Mouse (Mus musculus) CD8-positive naive resting alpha-beta T cell, adult 2 months (primary cell): ENCODE measurements around the gene Shq1.

ENCODE experiments used
- DNase-seq, 2 experiments: peaks; one replicate each; pipeline ENCODE4 v3.0.0; 2022; ENCODE audit warnings: low read depth in 2 of 2, low spot score in 2 of 2

The Shq1 gene

DNA sequence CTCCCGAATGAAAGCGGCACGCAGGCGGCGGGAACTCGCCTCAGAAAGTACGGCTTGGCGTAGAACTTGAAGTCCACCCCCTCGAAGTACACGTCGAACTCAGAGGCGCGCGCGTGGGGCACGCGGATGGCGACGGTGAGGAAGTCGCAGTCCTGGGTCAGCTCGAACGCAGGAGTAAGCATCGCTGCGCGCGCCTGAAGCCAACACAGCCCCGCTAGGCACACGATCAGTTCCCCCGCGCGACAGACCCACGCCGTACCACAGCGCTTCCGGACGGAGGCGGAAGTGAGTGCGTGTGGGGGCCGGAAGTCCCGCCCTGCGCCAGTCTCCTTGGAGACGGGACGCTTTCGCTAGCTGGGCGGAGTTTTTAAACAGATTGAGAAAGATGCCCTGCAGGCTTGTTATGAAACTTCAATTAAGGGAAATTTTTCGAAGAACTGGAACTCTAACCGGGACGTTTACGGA is at the start of gene Shq1:
Shq1 (minus strand) TSS at position 278 of the 465 bp plus-strand sequence.
- DNase-seq: peak; percentile 86 to 91

- no peak for DNase-seq
Observed at GRCm38 (mm10) chr6:100720098-100720501, 49.1 kb upstream of the Shq1 start.

- DNase-seq: no peak
Observed at GRCm38 (mm10) chr6:100716817-100717216, 45.9 kb upstream of the Shq1 start.

- no peak for DNase-seq
Observed at GRCm38 (mm10) chr6:100716152-100716551, 45.2 kb upstream of the Shq1 start.

GRCm38 (mm10) chr6:100715296-100715828 is 44.4 kb upstream of the Shq1 start:
- no peak for DNase-seq

GRCm38 (mm10) chr6:100710866-100711265 is 39.9 kb upstream of the Shq1 start:
- DNase-seq: no peak

- DNase-seq: no peak
Observed at GRCm38 (mm10) chr6:100710170-100710569, 39.2 kb upstream of the Shq1 start.

DNA sequence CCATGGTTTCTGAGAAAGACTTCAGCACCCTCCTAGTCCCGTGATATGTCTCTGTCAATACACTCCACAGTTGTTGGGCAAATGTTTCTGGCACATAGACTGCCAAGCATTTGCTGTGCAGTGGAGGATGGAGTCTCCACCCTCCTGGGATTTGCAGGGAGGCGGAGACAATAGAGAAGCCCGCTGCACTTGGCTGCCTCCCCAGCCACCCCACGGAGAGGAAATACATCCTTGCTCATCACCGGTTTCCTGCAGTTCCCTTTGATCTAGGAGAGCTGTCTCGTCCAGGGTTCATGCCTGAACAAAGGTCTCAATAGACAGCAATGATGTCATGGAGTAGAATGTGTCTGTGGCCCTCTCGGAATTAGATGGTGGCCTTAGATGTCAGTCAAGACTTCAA is 38.5 kb upstream of the Shq1 start:
- no peak for DNase-seq

DNA sequence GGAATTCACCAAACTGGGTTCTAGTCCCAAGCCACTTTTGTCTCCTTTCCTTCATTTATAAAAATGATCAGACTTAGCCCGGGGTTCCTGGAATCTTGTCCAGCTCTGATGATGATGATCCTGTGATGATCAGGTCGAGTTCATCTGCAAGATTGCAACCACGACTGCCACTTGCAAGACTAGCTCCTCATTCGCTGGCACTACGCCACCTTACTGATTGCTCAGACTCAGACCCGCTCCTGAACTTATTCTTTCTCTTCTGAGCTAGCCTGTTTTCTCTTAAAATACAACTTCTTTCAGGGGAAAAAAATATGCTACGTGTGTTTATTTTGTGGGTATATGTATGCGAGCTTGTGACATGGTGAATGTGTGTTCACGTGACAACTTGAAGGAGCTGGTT is 38.0 kb upstream of the Shq1 start:
- no peak for DNase-seq

DNA sequence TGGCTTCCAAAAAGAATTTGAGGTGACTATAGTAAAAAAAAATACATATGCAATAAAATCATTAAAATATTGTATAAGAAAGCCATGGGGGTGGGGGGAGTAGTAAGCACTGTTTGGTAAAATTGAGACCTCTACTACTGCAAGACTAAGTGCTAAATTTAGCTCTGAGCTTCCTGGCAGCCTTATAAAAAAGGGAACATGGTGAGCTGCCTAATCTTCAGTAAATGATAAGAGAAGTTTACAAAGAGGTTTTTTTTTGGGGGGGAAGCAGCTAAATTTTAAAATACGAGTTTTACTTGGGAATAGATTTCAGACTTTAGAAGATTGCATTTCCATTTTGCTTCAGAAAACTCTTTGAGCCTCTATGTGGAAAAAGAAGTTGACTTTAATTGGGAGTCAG is 37.3 kb upstream of the Shq1 start:
- DNase-seq: no peak

DNA sequence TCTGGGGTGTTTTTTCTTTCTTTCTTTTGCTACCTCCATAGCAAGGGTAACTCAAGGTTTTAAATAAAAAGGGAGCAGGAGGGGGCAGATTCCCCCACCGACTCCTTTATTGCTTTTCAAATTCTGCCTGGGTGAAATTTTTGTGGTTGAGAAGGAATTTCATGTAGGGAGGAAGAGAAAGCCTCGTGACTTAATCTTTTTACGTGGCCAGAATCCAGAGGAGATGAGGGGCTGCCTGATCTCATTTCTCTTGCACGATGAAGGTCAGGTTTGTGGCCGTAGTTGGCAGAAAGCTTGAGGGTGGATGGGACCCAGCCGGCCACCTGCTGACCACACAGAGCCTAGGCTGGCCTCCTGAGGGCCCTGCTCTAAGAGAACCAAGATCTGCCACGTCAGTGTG is 36.6 kb upstream of the Shq1 start:
- DNase-seq: no peak

- no peak for DNase-seq
Observed at GRCm38 (mm10) chr6:100706861-100707260, 35.9 kb upstream of the Shq1 start.

DNA sequence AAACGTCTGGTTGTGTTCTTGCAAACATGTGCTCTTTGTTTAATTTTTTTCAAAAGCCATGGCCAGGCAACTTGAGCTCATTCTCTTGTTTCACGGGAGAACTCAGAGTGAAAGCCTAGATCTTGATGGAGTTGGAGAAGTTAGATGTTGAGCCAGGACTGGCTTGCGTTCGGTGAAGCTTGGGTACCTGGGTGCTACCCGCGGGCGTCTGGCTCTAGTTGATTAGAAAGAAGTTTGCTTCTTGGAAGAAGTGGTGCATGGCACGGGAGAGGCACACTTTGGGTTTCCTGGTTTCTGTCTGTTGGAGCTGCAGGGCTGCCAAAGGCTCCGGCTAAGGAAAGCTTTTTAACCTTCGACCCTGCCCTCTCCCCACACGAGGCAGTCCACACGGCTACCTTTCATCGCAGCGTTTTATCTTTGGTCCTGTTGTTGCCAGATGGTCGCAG is 34.4 kb upstream of the Shq1 start:
- no peak for DNase-seq

DNA sequence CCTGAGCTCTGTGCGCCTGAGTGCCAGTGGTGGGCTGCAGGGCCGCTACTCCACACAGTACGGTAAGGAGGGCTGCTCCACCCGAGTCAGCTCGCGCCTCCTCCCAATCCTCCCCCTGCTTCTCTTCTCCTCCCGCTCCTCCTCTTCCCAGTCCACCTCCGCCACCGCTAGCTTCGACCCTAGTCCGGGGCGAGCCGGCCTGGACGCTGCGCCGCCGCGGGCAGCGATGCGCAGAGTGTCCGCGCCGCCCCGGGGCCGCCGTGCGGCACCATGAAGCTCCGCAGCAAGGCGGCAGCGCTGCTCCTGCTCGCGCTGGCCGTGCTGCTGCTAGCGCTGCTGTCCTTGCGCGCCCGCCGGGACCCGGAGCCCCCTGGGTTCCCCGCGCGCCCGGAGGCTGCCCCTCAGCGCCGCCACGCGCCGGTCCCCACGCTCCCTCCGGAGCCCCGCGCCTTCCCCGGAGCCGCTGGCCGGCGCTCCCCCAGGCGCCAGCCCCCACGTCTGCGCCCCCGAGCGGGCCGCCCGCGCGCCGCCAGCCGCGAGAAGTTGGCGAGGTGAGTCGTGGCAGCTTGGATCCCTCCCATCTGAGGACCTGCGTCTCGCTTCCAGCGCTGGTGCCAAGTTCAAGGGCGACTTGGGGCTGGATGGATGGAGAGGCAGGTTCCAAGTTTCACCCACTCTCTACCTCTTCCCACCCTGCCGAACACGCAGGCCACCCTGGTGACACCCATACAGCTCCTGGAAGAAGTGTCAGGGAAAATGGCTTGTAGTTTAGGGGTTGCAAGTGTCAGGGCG is 33.8 kb upstream of the Shq1 start, which contains the start of gene Gxylt2:
Gxylt2 (plus strand) TSS at position 161 of the 792 bp plus-strand sequence.
- no peak for DNase-seq

DNA sequence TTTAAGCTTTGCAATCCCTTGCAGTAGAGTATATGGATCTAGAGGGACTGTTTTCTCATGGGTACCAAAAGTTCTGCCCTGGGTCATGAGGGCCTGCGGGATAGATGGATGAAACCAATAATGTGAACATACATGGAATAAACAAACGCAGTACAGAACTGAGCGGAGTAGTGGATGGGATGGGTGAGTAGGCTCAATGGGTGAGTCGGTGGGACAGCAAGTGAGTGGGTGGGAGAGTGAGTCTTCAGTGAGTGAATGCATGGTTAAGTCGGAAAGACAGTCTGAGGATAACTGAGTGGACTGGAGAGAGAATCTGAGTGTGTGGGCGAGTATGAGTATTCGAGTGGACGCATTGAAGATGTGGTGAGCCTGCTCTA is 33.2 kb upstream of the Shq1 start:
- no peak for DNase-seq

DNA sequence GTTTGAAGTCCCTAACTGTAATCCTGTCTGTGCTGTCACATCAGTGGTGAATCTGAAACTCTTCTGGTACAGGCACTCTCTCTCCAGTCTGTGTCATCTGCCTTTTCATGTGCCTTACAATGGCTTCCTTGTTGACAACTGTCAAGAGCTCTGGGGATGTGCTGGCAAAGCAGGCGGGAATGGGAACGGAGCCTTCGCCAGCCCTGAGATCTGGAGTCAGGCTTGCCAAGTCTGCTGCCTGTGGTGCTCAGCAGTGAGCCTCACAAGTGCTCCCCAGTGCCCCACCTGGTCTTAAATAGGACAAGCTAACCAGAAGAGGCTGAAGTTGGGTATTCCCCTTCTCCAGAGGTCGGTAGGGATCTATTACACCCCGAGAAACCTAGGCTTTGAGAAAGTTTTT is 29.8 kb upstream of the Shq1 start:
- DNase-seq: no peak

GRCm38 (mm10) chr6:100699986-100700385 is 29.0 kb upstream of the Shq1 start:
- DNase-seq: no peak

GRCm38 (mm10) chr6:100686341-100686740 is 15.4 kb upstream of the Shq1 start:
- no peak for DNase-seq

DNA sequence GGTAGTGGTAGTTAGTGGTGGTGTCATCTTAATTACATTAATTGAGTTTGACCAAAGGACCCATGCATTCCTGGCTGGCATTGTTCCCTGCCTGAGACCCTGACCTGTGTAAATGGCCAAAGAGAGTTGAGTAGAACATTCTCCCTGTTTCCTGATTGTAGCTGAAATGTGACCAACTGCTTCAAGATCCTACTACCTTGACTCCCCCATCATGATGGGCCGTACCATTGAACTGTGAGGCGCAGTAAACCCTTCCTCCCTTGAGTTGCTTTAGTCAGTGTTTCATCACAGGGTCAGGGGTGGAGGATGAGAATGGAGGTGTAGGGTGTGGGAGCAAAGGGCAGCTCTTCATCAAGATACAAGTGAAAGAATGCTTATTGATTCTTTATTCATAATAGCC is 7.7 kb upstream of the Shq1 start:
- no peak for DNase-seq

GRCm38 (mm10) chr6:100676461-100676860 is 5.5 kb upstream of the Shq1 start:
- no peak for DNase-seq

- DNase-seq: peak in 1 of 2 experiments; percentile 14
Observed at GRCm38 (mm10) chr6:100674974-100675373, 4.0 kb upstream of the Shq1 start.

GRCm38 (mm10) chr6:100671401-100671800 is 444 bp upstream of the Shq1 start:
- no peak for DNase-seq

GRCm38 (mm10) chr6:100670370-100670841 is 551 bp downstream of the Shq1 start:
- DNase-seq: peak; percentile 30 to 38
